Mouse (Mus musculus): ENCODE results near the gene Ubxn11.

Gene Ubxn11

DNA sequence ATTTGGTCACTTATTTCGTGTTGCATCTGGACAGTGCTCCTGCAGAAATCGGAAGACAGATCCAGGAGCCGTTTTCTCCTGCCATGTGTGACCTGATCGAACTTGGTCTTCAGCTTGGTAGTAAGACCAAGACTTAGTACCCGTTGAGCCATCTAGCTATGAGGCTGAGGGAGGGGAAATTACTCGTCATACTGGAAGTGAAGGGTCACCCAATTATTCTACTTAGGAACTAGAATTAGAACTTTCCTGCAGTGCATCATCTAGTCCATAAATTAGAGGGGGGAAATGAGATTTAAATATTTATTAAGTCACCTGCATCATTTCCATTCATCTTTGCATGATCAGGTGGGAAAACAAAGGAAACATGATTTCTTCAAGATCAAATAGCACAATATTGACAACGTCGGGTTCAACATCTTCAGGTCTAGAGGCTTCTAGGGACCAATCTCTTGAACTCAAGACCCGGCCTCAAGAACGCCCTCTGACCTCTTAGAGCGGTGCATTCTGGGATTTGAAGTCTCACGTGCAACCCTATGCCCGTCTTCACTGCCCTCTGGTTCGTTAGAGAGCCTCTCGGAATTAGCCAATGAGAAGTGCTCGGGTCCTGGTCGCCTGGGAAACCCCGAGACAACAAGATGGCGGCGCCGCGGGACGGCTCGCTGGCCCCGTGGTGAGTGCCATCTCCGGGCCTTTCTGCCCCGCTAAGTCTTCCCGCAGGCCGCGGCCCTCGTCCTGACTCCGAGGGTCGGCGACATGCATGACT is at the start of gene Ubxn11:
Gene Ubxn11 (plus strand): TSS at position 592 of the 763 bp plus-strand sequence.
- DNase-seq (ENCODE audit: low spot score in 2 of 2), result peak; percentile 82 to 86

DNA sequence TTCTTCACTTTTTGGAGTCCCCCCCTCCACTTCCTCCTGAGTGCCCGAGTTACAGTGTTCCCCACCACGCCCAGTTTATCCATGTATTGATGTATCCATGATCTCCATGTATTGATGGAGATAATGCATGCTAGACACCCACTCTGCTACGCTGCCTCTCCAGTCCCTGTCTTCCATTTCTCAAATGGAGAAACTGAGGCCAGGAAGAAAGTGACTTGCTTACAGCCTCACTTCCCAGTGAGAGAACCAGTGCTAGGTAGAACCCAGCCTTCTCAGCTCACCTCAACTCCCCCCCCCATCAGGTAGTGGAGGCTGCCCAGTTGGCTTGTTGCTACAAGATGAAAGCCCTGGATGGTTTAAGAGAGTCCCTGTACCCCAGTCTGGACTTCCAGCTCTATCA is 48.8 kb upstream of the Ubxn11 start, which contains the start of gene Zfp683:
Gene Zfp683 (plus strand): TSS at position 301 of the 400 bp plus-strand sequence.
- no peak for DNase-seq (ENCODE audit: low spot score in 2 of 2)

DNA sequence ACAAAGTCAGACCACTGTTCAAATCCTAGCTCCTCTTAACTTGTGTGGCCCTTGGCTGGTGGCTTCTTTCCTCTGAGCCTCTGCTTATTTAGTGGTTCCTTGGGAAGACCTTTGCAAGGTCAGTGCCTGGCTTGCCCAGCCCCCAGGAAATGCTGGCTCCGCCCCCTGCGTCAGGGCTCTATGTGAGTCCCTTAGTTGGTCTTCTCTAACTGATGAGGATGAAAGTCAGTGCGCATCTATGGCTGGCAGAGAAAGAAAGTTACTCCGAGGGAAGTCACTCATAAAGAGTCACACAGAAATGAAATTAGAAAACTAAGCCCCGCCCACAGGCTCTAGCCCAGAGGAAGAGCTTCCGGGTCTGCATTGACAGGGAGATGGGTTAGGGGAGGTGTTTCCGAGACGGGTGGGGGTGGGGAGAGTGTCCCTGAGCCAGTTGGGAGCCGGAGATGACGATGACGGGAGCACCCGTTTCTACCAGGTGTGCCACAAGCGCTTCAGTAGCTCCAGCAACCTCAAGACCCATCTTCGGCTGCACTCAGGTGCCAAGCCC is 44.1 kb upstream of the Ubxn11 start:
- no peak for DNase-seq (ENCODE audit: low spot score in 2 of 2)

DNA sequence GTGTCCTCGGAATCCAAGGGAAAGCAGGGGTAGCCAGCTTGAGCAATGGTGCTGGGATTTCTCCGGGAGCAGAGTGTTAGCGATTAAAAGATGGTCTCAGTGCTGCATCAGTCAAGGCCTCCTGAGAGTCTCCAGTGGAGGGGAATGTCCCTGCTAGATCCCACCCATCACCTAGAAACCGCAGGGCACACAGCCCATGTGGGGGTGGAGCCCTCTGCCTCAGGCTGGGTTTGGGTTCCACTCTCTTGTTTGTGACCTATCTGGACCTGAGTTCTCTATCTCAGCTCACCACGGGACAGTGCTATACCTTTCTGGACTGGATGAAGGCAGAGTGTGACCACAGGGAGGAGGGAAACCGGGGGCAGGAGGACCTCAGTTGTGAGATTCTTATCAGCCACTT is 43.5 kb upstream of the Ubxn11 start:
- no peak for DNase-seq (ENCODE audit: low spot score in 2 of 2)

DNA sequence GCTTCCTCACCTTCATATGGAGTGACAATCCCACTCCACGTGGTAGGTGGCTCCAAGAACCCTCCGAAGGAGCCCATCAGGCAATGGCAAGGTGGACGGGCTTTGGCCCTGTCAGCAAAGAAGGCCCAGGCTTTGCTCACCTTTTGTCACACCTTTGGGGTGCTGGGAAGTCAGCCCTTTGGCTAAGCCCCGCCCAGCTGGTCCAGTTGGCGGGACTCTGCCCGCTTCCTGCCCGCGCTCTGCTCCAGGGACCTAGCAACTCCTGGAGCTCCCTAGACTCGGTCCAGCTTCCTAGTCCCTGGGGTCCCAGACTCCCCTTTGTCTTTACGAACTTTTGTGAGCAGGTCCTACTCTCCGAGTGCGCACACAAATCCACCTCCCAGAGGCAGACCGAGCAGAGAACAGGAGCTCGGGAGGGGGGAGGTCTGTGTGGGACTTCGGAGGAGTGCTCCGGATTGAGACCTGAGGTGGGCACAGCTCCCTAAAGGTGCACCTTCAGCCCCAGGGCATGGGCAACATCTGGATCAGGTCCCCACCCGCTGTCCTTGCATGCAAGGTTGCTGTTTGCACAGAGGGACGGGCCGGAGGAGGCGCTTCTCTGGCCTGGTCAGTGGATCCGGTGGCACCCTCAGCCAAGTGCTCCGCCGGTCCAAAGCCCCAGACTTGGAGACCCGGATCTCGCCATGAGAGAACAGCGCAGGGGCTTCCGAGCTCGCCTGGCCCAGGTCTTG is 42.1 kb upstream of the Ubxn11 start, which contains the start of gene Crybg2:
Gene Crybg2 (plus strand): TSS at position 681 of the 731 bp plus-strand sequence.
- no peak for DNase-seq (ENCODE audit: low spot score in 2 of 2)

DNA sequence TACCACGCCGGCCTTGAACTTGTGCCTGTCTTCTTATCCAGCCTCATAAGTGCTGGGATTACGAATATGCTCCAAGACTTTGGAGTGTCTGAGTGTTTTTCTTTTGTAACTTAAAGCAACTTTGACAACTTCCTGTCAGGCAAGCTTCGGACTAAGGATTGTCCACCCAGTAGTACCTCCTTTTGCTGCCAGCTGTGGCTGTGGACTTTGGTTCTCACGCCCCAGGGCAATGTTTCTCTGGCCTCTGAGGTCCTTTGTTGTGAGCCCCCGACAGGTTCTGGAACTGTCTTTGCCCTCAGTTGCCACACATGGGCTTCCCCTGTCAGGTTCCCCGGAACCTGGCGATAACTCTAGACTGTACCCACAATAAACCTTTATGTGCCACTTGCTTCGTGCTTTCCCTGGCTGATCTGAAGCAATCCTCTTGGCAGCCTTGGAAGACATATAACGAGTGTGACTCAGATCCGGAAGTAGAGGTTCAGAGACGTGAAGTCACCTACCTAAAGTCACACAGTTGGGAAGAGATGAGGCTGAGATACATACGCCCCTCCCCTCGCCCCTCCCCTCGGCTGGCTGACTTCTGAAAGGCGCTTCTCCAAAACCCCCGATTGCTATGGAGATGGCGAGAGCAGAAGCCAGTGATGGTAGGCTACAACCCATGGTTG is 41.1 kb upstream of the Ubxn11 start:
- no peak for DNase-seq (ENCODE audit: low spot score in 2 of 2)

DNA sequence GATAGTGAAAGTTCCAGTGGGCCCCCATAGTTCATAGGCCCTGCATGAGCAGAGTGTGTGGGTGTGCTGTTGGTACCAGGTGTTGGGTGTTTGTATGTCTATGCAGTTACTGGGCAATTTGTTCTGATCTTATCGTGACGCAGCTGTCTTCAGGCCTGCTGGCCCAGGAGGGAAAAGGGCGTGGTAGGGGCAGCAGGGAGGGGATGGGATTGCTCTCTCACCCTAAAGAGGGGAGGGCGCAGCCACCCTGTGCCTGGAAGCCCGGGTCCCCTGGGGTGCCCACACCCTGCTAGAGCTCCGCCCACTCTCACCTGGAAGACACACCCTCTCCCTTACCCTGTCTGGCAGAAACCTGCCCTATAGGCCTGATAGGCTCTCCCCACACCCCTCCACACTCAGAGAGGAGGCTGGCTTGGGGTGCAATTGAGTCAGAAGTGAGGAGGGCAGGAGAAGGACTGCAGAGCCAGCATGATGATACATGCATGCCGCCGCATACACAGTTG is 40.4 kb upstream of the Ubxn11 start:
- DNase-seq (ENCODE audit: low spot score in 2 of 2), result no peak

DNA sequence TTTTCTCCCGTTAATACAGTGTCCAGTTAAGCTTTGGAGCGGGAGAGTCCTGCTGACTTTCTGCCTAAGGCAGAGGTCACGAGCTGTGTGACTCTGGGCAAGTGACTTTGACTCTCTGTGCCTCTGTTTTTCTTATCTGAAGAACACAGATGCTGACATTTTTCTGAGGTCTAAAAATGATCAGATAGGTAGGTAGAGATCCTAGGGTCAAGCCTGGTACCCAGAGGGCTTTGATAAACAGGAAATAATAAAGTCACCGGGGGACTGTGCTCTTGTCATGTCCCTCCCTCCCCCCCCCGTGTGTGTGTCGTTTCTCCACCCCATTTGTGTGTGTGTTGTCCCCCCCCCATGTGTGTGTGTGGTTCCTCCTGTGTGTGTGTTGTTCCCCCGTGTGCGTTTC is 39.8 kb upstream of the Ubxn11 start:
- no peak for DNase-seq (ENCODE audit: low spot score in 2 of 2)

DNA sequence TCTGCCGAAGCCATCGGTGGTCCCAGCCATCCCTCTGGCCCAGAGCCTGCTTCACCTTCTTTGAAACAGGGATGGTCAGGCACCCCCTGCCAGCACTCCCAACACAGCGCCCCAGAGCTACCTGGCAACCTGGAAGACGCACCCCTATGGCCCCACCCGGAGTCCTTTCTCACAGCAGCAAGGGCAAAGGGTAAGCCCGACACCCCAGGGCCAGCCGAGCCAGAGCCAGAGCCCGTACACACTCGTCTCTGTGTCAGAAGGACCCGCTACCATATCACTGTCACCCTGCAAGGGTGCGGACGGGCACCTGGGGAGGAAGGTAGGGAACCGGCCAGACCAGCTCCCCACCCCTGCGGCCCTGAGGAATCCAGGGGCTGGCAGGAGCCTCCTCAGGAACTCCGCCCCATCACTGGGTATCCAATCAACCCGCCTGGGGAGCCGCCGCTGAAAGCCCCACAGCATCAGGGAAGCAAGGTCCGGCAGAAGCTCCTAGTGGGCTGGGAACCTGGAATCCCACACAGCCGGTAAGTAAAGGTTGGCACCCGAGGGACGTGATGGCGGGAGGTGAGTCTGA is 36.9 kb upstream of the Ubxn11 start:
- no peak for DNase-seq (ENCODE audit: low spot score in 2 of 2)

DNA sequence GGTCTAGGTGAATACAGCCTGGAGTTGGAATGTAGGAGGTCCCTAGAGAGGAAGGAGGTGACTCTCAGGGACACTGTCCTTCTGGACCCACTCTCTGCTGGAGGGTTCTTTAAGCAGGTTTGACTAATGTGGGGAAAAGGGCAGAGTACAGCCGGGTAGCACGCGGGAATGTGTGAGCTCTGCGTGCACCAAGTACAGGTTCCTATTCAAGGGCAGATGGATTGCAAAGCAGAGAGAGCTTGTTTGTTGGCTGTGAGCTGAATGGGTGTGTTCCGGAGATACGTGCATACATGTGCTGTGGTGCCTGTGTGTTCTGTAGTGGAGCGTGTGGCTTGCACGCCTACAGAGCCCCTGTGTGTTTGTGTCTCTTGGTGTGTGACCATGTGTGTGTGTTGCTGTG is 35.0 kb upstream of the Ubxn11 start:
- DNase-seq (ENCODE audit: low spot score in 2 of 2), result no peak

DNA sequence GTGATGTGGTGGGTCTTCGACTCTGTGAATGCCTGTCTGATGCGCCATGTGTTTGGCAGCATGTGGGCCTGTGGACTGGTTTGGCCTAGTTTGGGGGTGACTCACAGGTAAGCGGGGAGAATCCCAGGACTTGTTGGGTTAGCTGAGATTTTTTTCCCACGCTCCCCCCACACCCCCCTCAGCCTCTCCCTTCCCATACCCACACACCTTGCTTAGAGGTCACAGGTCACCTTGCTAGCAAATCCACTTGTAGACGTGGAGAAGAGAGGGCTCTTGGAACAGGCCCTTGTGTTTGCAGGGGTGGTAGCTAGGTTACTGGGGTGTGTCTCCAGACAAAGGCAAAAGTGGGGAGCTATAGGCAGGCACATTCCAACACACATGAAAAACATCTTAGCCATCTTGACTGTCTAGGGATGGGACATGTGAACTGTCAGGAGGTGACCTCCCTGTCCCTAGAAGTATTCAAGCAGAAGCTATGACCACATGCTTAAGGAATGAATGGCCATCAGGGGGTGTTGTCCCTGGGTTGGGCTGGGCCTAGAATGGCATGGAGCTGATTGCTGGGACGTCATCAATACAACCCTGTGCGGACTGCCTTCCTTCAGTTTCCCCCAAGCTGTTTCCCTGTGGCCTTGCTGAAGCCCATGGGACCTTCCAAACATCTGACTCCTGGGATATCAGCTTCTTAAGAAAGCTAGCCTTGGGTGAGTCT is 34.4 kb upstream of the Ubxn11 start:
- no peak for DNase-seq (ENCODE audit: low spot score in 2 of 2)

DNA sequence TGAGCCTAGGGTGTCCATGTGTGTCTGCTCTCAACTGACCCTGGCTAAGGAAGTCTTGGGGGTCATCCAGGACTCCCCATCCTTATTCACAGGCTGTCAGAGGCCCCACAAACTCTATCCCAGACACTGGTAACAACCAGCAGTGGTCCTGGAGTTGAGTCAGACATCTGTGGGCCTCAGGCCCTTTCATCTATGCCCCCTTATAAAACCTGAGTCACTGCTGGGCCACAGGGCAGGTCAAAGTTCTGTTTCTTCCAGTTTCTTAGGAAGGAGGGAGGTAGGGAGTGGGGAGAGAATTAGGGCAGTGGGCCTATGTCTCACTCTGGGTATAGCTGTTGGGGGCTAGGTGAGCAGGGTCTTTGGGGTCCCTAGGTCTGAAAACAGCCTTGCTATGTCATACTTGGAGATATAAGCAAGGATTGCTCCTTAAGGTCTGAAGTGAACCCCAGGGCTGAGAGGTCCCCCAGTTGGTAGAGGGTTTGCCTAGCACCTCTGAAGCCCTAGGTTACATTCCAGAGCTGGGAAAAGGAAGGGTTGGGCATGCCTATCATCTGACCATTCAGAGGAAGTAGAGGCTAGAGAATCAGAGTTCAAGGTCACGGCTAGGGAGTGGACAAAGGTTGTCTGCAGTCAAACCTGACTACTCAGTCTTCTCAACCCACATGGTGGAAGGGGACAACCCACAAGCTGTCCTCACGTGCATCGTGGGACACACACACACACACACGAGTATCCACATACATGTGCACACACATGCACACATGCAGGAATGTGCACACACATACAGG is 33.4 kb upstream of the Ubxn11 start:
- DNase-seq (ENCODE audit: low spot score in 2 of 2), result no peak

DNA sequence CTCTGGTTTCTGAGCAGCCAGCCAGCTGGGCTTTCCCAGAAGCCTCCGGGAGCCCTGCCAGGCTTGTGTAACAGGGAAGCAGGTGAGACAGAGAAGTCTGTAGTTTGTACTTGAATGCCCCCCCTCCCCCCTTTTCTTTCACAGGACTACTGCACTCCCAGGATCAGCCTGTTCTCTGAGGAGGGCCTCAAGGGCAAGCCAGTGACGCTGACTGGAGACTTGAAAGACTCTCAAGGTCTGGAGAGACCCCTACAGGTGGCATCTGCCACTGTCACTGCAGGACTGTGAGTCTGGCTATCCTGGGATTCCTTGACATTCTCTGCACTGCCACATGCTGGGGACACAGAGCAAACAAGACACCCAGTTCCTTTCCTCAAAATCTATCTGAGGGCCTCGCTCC is 23.7 kb upstream of the Ubxn11 start:
- peak; percentile 38 to 39 for DNase-seq (ENCODE audit: low spot score in 2 of 2)

DNA sequence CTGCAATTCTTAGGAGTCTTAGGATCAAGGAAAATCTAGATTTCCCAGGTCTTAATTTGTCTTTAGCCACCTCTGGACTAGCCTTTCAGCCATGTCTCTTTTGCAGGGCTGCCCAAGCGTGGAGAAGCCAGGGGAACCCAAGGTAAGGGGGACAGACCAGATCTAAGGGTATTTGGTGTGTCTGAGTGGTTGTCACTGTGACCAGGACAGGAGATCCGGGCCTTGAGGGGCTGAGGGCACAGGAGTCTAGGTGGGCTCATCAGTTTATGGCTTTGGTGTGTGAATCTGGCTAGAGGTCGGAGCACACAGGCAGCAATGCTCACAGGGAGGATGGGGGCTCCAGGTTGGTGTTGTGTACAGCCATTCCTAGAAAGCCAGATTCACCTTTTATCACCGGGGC is 21.7 kb upstream of the Ubxn11 start:
- no peak for DNase-seq (ENCODE audit: low spot score in 2 of 2)

DNA sequence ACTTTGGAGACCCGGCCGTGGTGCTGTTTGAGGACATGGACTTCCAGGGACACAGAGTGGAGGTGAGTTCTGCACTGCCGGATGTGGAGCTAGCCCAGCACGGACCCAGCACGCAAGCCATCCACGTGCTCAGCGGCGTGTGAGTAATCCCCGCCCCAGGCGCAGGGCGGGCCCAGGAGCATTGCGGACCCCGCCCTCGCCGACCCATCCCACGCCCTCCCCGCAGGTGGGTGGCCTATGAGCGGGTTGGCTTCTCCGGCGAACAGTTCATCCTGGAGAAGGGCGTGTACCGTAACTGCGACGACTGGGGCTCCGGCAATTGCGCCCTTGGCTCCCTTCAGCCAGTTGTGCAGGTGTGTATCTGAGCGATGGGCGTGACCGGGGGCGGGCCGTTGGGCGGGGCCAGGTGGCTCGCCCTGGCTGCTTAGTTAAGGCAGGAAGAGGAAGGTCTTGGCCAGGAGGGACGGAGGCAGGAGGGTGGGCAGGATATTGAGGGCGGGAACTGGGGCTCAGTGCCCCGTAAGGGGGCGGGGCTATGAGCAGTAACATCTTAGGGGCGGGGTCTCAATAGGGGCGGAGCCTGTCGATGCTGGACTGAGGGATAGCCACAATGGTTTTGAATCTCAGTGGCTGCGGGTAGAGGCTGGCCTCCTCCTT is 20.5 kb upstream of the Ubxn11 start:
- peak; percentile 78 to 91 for DNase-seq (ENCODE audit: low spot score in 2 of 2)

DNA sequence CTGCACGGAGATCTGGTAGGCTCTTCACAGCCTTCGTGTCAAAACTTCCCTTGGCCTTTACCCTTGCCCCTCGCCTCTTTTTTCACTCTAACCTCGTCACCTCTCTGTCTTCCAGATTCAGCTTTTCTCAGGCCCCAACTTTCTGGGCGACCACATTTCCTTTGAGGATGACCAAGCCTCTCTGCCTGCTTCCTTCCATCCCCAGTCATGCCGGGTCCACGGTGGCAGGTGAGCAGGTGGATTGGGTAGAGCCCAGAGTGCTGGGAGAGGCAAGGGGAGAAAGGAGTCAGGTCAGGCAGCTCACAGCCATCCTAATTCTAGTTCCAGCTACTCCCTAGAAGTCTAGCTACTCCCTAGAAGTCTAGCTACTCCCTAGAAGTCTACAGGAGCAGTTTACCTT is 19.9 kb upstream of the Ubxn11 start:
- DNase-seq (ENCODE audit: low spot score in 2 of 2), result no peak

DNA sequence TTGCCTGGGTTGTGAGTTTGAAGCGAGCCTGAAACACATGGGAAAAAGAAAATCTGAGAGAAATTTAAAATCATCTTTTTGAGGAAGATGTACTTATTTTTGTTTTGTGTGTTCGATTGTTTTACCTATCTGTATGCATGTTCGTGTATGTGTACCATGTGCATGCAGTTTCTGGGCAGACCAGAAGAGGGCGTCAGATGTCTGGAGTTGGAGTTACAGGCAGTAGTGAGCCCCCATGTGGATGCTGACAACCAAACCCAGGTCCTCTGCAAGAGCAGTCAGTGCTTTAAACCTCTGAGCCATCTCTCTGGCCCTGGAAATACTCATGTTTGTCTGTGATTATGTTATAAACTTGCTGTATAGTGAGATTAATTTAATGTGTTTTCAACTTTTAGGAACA is 17.4 kb upstream of the Ubxn11 start:
- no peak for DNase-seq (ENCODE audit: low spot score in 2 of 2)

DNA sequence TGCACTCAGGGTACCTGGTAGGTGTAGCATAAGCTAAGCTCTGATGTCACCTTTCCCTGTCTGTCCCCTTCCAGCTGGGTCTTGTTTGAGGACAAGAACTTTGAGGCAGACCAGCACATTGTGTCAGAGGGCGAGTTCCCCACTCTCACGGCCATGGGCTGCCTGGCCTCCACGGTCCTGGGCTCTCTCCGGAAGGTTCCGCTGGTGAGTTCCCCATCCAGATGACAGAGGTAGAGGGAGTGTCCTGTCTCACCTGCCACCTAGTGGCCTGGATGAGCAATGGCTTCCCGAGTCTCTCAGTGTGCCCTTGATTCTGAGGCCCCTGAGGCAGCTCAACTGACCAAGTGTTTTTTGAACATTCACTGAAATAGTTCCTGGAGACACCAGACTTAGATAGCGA is 15.0 kb upstream of the Ubxn11 start:
- peak; percentile 50 to 63 for DNase-seq (ENCODE audit: low spot score in 2 of 2)

DNA sequence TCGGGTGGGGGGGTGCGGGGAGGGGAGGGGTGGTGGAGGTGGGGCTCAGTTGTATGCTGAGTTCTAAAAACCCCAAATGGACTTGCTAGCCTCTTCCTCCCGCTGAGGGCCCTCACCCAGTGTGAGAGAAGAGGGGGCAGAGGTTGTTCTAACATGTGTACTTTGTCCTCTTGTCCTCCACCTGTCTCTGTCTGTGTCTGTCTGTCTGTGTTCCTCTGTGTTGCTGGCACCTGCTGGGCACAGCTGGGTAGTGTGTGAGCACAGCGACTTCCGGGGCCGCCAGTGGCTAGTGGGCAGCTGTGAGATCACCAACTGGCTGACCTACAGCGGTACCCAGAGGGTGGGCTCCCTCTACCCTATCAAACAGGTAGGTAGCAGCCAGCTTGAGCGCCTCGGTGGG is 13.3 kb upstream of the Ubxn11 start:
- DNase-seq (ENCODE audit: low spot score in 2 of 2), result peak in 1 of 2 experiments; percentile 10

Measured in natural killer cell, adult 2 months (primary cell).